Mouse (Mus musculus) gastrocnemius, adult 18-20 months (tissue): ENCODE measurements at regions not wholly inside any gene's neighbourhood (a gene's known extent, or its start where the extent isn't known, plus 50 kb on each side); places are given as distances from the start of the nearest gene placed in this dataset.
"Not testable (repeated sequence)": the region's sequence is repeated elsewhere in the genome, so short reads cannot be mapped to it uniquely, and the experiment has no call there.

Experiments
- DNase-seq: peaks from one replicate; pipeline ENCODE4 v3.0.0; 2021; ENCODE audit warnings: low spot score

DNA sequence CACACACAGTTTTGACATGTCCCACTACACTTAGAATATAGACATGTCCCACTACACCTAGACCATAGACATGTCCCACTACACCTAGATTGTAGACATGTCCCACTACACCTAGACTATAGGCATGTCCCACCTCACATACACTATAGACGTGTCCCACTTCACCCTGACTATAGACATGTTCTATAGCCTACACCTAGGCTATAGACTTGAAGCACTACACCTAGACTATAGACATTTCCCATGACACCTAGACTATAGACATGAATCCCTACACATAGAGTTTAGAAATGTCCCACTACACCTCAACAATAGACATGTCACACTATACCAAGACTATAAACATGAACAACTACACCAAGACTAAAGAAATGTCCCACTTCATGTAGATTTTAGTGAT, 2580.9 kb downstream of the Gm37988 start:
- no peak for DNase-seq

DNA sequence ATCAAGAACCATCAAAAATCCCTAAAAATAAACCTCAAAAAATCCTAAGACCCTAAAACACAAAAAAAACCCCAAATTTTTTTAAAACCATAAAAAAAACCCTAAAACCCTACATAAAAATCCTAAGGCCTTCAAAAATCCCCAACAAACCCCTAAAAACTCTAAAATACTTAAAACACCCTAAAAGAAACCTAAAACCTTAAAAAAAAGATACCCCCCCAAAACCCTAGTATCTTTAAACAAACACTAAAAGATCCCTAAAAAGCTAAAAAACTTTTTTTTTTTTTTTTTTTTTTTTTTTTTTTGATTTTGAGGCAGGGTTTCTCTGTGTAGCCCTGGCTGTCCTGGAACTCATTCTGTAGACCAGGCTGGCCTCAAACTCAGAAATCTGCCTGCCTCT, 2585.8 kb downstream of the Gm37988 start:
- no peak for DNase-seq

DNA sequence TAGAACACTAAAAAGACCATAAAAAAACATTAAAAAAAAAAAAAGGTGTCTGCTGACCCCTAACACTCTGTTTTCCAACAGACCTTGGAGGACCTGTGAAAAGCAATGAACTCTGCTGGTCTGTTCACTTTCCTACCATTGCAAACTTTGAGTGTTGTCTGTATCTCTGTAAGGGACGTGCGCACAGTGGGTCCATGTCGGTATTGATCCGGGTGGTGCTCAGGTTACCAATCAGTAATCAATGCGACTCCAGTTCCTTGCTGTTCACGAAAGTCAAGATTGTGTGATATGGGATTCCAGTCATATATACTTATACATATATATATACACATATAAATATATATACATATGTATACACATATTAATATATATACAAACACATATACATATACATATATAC, 2586.5 kb downstream of the Gm37988 start:
- no peak for DNase-seq

DNA sequence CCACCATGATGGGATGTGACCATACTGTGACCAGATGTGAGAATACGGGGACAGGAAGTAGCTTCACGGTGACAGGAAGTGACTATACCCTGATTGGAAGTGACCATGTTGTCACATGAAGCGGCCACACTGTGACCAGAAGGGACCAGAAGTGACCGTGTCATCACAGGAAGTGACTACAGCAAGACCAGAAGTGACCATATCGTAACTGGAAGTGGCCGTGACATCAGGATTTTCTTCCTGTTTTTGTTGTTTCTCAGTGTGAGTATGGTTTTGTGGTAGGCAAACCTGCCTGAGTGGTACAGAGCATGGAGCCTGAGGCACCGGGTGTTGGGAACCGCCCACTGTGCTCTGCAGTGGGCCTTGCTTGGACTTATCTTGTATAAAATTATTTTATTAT, 2587.8 kb downstream of the Gm37988 start:
- DNase-seq: no peak

DNA sequence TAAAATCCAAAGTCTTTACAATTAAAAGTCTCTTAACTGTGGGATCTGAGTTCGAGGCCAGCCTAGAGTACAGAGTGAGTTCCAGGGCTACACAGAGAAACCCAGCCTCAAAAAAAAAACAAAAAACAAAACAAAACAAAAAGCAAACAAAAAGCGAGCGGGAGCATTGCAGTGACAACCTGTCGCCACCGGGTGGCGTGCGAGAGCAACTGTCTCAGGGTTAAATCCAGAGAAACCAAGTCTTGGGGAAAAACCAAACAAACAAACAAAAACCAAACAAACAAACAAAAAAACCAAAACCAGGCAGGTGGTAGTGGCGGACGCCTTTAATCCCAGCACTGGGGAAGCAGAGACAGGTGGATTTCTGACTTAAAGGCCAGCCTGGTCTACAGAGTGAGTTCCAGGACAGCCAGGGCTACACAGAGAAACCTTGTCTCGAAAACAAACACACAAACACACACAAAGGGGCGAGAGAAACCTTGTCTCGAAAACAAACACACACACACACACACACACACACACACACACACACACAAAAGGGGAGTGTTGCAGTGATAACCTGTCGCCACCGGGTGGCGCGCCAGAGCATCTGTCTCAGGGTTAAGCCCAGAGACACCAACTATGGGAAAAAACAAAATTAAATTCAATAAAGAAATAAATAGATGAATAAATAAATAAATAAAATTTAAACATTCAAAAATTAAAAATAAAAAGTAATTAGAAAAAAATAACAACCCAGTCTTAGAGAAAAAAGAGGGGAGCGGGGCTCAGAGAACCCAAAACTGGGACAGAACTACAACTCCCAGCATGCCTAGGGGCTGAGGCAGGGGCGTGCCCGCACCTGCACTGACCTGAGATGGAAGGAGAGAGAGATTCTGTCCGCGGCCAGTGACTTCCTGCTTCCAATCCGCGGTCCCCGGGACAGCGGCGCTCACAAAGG, 2589.4 kb downstream of the Gm37988 start:
- DNase-seq: peak; percentile 2

DNA sequence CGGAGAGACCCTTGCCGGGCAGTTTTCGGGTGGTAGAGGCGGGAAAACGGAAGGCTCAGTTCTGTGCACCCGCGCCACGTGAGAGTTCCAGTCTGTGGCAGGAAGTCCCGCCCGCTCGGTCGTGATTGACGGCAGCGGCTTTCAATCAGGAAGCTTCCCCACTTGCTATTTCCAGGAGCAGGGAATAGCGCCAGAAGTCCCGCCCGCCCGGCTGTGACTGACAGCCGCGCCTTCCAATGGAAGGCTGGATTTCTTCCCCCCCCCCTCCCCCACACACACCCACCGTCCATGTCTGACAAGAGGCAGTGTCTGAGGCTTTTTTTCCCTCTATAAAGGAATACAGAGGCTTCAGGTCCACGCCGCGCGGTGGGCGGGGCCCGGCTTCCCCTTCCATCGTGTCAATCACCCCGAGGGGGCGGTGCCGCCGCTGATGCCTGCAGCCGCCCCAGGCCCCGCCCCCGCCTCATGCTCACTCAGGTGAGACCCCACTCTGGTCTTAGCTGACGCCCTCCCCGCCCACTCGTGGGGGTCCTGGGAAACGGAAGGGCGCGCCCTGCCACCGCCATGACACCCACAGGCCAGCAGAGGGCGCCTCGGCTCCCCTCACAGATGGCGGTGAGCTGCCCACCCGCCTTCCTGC, 2590.2 kb downstream of the Gm37988 start:
- peak; percentile 98 for DNase-seq

DNA sequence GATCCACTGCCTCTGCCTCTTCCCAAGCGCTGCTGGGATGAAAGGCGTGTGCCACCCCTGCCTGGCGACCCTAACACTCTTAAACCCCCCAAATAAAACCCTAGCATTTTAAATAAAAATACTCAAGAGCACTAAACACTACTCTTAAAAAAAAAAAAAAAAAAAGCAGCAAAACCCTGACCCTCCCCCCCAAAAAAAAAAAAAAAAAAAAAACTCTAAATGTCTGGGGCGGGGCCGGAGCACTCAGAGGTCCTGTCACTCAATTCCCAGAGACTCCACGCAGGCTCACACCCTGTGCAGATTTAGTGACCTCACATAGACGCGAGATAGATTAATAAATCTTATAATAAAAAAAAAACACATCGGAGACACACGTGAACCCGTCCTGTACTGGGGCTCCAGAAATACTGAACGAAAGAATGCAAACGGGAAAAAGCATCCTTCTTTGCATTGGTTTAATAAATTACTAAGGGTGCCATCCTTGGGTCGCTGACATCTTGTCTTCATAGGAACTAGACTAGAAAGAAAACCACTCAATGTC, 2591.1 kb downstream of the Gm37988 start:
- DNase-seq: no peak

DNA sequence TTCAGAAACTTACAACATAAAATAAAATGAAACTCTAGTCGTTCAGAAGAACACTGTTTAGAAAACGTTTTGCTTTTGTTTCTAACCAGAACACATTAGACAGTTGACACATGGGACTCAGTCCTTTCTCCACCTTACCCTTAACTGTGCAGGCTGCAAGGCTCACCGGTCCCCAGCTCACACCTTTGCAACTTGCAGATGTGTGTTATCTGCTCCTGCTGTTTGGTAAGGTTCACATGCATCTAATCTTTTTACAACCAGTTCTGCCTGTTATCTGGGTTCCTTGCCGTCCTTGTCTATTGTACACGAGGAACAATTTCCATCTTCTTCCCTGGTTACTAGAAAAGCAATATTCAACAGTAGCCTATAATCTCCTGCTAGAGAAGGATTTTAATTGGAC, 2598.0 kb downstream of the Gm37988 start:
- not testable (repeated sequence) for DNase-seq

DNA sequence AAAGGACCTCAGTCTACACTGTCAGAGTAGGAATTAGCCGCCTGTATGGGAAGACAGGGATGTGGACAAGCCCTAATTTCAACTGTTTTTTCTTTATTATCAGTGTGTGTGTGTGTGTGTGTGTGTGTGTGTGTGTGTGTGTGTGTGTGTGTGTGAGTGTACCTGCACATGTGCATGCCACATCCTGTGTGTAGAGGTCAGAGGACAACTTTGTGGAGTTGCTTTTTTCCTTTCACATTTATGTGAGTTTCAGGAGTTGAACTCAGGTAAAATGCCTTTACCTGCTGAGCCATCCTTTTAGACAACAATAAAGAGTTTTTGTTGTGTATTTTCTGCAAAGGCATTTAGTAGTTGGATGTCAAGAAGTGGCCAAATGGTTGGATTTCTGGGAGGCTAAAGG, 2606.8 kb downstream of the Gm37988 start:
- no peak for DNase-seq

DNA sequence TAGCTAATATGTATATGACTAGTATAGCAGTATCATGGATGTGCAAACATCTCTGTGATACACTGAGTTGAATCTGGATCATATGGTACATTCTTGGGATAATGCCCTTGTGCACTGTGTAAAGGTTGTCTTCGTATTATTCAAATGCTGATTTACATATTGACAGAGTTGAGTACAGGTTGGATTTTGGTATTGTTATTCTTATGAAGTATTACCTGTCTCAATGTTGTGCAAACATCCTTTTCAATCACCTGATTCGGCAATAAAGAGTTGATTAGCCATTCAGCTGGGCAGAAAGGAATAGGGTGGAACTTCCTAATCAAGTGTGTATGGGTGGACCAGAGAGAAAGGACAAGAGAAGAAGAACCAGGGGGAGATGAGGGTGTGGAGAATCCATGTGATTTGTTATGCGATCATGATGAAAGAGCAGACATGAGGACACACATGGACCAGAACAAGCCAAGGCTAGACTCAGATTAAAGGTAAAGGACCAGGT, 2644.0 kb downstream of the Gm37988 start:
- DNase-seq: no peak

DNA sequence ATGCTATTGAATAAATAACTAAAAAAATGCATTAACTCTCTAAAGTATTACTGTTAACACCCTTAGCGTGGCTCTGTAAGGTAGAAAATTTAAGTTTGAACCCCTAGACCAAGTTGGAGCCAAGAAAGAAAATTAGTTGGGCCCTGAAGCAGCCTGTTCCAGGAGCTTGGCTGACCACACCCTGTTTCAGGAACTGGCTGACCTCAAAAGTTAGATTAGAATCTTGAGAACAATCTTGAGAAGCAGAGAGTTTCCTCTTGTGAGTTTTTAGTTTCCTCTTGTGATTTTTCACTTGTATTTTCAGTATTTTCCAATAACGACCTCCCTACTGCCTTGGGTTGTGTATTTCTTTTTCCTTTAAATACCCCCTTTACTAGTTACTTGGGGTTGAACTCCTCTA, 2647.2 kb downstream of the Gm37988 start:
- DNase-seq: no peak

DNA sequence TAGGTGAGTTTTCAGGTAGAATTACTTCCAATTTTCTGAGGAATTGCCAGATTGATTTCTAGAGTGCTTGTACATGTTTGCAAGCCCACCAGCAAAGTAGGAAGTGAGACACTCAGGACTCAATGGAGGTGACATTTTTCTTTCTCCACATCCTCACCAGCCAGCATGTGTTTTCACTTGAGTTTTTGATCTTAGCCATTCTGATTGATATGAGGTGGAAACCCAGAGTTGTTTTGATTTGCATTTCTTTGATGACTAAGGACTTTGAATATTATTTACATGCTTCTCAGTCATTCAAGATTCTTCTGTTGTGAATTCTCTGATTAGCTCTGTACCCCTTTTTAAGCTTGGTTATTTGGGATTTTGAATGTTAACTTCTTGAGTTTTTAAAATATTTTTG, 2650.2 kb downstream of the Gm37988 start:
- DNase-seq: no peak

DNA sequence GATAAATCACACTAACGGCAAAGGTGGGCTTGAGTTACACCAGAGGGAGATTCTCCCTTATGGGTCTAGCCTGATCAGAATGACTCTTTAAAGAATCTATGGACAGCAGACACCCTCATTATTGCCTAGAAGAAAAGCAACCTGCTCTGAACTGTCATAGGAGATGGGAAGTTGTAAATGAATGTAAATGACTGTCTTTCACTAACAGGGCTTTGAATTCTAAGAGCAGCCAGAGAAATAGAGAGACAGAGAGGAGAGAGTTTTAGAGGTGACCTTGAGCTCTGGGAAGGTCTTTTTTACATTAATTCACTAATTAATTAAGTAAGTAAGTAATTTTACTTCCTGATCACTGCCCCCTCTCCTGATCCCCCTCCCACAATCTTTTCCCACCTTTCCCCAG, 2686.4 kb downstream of the Gm37988 start:
- DNase-seq: no peak

DNA sequence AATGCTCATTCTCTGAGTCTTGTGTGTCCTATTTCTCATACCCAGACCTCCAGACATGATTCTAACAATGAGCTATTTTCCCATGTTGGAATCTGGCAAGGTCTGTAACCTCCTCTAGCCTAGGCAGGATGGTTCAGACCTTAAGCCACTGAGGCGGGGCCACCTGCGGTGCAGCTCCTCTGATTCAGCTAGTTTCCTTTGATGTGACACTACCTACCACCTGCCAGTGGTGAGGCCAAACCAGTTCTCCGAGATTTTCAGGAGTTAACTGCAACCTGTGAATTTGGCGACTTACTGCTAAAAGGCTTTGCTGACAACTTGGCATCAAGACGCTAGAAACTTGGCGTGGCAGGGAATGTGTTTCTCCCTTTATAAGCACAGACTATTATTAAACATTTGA, 2691.3 kb downstream of the Gm37988 start:
- no peak for DNase-seq

DNA sequence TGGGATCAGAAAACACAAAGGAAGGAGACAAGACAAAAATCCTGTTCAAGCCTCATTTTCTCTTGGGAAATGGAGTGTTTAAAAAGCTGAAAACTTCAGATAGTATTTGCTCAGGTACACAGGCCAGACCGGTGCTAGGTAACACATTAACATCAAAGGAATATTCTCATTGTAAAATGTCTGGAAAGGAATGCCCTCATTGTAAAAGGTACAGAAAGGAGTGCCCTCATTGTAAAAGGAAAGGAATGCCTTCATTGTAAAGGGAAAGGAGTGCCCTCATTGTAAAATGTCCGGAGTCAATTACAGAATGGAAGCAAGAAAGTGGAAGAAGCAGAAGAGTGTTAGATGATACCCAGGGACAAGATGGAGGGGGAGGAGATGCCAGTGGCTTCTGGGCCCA, 2694.7 kb downstream of the Gm37988 start:
- no peak for DNase-seq

DNA sequence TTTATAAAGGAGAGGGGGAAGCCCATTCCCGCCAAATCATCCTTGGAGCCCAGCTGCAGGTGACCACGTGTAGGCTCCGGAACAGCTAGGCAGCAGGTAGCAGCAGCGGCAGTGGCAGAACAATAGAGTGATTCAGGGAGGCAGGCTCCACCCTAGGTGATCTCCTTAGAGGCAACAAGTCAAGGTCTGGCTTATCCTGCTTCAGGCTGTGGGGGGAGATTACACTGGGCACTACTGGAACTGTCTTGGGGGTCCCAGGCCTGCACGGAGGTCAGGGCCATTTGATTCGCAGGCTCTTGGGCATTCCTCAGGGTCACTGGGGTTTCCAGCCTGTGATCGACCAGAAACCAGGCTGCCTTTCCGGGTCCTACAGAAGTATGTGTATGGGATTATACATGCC, 2711.1 kb downstream of the Gm37988 start:
- no peak for DNase-seq

DNA sequence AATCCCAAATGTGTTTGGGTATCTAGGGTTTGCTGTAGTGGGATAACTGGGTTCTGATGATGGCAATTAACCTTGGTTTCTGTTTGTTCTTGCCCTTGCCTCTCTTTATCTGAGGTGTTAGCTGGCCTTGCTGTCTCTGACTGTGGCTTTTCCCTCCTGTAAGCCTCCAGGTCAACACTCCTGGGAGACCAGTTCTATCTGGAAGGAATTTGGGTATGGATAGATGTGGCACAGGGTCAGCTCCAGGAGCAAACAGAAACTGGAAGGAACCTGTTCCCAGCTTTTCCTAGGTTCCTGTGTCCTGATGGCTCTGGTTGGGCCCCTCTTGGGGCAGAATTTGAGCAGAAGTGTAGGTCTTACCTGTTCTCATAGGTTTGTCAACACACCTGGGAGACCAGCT, 2725.8 kb downstream of the Gm37988 start:
- DNase-seq: no peak

DNA sequence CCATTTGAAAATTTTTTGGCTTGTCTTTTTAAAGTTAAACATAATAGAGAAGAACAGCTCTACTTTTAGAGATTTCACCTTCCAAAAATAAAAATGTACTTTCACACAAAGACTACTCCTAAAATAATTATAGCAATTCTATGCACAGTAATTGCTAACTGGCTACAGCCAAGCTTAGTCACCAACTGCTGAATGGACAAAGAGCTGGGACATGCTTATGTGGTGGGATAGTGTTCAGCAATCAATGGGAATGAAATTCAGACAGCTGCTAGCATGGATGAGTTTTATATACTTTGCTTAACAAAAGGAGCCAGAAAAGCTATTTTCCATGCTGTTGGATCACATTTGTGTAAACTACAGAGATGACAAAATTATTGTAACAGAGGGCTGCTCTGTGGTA, 2727.5 kb downstream of the Gm37988 start:
- DNase-seq: no peak

DNA sequence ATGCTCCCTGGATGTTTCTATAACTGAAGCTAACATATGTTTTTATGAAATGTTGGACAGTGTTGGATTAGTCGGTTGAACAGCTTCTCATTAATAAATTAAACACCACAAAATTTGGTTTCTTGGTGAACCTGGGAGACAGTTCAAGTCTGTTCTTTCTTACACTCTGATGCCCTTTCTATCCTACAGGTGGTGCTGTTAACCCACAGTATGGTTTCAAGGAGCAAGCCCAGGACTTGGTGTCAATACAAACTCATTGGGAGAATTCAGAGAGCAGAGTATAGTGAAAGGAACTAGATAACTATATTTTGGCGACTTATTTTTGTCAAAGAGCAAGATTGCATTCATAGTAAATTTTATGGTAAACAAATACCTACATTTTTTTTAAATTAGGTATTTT, 2735.8 kb downstream of the Gm37988 start:
- DNase-seq: no peak

DNA sequence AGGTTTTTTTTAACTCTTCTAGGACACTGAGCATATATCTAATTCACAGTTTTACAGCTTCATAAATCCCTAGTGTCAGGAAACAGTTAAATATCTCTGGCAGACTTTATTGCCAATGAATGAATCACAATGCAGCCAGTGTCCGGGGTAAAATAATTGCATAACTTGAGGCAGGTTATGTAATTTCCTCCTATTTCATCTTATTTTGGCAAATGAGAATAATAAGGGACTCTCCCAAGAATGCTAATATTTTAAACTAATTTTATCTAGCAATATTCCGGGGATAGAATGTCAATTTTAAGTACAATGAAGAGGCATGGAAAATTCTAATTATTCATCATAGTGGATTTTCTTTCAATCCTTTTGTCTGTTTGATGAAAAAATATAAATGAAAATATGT, 2740.6 kb downstream of the Gm37988 start:
- no peak for DNase-seq

DNA sequence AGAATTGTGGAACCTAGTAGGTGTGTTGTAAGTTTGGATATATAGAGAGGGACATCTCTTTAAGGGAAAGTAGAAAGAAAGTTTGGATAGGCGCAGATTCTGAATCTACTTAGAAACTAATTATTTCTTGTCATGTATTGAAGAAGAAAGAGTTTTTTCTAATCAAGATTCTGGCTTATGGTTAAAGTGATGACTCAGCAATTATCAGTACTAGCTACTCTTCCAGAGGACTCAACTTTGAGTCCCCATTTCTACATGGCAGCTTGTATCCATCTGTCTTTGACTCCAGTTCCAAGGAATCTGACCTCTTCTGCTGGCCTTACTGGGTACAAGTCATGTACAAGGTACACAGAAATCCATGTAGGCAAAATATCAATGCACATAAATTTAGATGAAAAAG, 2767.1 kb downstream of the Gm37988 start:
- no peak for DNase-seq

DNA sequence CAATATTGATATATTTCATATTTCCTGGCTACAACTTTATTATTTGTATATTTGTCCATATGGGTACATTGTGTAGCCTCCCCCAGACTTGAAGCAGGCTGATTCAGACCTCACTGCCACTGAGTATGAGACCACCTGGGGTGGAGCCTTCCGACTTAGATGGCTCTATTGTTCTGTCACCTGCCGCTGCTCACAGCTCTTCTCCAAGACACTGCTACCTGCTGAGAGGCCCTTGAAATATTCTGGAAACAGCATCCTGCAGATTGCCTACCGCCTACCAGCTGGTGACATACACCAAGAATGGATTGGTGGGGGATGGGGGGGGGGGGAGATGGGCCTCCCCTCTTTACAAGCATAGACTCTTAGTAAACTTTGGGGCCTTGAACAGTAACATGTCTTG, 2778.7 kb downstream of the Gm37988 start:
- DNase-seq: no peak

DNA sequence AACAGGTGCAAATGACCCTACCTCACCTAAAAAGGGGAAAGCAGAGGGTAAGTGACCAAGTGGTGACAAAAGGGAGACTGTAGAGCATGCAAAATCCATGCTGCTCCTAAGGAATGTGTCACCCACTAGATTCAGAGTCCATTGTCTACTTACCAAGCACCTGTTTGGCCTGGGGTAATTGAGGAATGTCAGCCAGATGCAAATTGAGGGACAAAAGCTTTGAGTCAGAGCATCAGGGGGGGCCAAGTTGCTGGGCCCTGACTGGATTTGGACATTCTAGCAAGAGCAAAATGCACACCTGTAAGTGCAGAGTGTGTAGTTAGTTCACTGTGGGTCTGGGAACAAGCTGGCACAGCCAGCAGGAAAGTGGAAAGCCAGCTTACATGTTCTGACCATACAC, 2783.6 kb downstream of the Gm37988 start:
- no peak for DNase-seq
